Mouse (Mus musculus) embryonic fibroblast, embryonic 13.5 days (primary cell): ENCODE data around the gene Cdan1.

Experiments used
- CTCF ChIP-seq: IDR thresholded peaks from 2 replicates; pipeline ENCODE4 v1.5.1; 2011; ENCODE audit warnings: mild to moderate bottlenecking, control low read depth, low read length, moderate library complexity, borderline replicate concordance; ENCODE audit not compliant: insufficient read depth
- POLR2A ChIP-seq: IDR thresholded peaks from 2 replicates; pipeline ENCODE4 v1.6.1; 2011; ENCODE audit warnings: low read depth, mild to moderate bottlenecking, control low read depth, low read length, moderate library complexity

GRCm38 (mm10) chr2:120731167-120731862, 118.6 kb downstream of the Cdan1 start:
- TF ChIP-seq POLR2A (peak; percentile 90), CTCF (no peak)
